Mouse (Mus musculus) G1E (cell line): ENCODE measurements at regions not wholly inside any gene's neighbourhood (a gene's known extent, or its start where the extent isn't known, plus 50 kb on each side); places are given as distances from the start of the nearest gene placed in this dataset.

Experiments
- CTCF ChIP-seq: IDR thresholded peaks from 2 replicates; pipeline ENCODE4 v1.5.1; 2012; ENCODE audit warnings: low read depth, low read length, inconsistent platforms, mixed read lengths
- GATA1 ChIP-seq: IDR thresholded peaks from 2 replicates; pipeline ENCODE4 v1.6.1; 2012; ENCODE audit warnings: borderline replicate concordance, low read length, inconsistent platforms, mixed read lengths
- POLR2AphosphoS5 ChIP-seq: IDR thresholded peaks from 2 replicates; pipeline ENCODE4 v1.6.1; 2012; ENCODE audit warnings: low read depth, low read length, inconsistent platforms; ENCODE audit not compliant: insufficient replicate concordance
- TAL1 ChIP-seq: conservative IDR thresholded peaks from 2 replicates; pipeline ENCODE4 v1.6.1; 2012; ENCODE audit warnings: low read depth, low read length, inconsistent platforms, mixed read lengths

GRCm38 (mm10) chr9:120739953-120740524 lies 168.8 kb downstream of the Rpl14 start:
- TF ChIP-seq POLR2AphosphoS5 (no peak), CTCF (no peak), GATA1 (no peak), TAL1 (no peak)
